Mouse (Mus musculus) CD4-positive, CD25-positive, alpha-beta regulatory T cell, adult 2 months (primary cell): ENCODE data around the gene Sf3a2.

Experiments
- DNase-seq: peaks from one replicate; pipeline ENCODE4 v3.0.0-alpha.2; 2012; ENCODE audit warnings: low read depth, low spot score

The Sf3a2 gene

DNA sequence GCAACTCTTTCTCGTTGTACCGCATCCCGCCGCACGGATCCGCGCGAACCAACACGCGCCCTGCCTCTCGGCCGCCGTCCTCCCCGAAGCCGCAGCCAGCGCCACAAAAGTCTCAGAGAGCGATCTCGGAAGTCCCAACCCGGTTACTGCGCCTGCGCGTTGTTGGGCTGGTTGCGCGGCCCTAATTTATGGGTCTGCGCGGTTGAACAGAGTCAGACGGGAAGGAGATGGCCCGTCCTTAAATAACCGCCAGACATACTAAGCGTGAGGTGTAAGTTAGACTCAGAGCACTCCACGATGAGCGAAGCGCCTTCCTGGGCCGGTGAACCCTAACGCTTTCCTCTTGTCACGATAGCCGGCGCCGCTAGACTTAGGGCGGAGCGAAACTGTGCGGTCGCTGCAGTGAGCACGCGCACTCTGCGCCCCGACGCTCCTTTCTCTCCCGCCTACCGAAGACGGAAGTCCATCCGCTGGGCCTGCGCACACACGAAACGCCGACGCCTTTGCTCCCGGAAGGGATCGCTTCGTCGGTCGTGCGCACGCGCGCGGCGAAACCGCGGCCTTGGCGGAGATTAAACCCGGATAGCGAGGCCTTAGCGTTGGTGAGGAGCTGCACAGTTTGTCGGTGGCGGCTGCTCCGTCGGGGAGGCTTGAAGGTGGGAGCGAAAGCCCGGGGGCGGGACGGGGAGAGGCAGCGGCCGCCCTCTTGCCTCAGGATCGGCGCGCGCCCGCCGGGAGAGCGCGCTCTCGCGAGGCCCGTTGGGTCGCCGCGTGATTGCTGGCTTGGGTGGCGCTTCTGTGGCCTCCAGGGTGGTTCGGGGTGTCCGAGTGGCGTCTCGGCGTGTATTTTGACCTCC, at the start of gene Sf3a2, which contains the start of gene Plekhj1:
TSS of gene Sf3a2 (plus strand) at position 49 of the 857 bp plus-strand sequence.
TSS of gene Plekhj1 (minus strand) at position 477 of the 857 bp plus-strand sequence.
- DNase-seq: peak; percentile 99

DNA sequence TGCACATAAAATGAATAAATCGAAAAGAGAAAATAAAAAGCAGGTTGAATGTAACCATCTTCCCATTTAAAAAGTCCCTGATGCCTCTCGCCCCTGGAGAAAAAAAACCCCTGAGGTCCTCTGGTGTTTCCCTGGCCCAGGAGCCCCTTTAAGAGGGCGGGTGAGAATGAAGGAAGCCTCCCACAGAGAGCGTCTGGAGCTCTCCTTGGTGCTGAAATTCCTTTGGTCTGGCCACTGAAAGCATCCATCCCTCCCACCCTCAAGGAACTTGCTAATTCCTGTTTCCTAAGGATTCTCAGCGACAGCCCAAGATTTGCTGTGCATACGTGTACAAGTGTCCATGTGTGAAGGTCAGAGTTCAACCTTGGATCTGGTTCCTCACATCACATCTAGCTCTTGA, 49.4 kb upstream of the Sf3a2 start:
- DNase-seq: peak; percentile 74

DNA sequence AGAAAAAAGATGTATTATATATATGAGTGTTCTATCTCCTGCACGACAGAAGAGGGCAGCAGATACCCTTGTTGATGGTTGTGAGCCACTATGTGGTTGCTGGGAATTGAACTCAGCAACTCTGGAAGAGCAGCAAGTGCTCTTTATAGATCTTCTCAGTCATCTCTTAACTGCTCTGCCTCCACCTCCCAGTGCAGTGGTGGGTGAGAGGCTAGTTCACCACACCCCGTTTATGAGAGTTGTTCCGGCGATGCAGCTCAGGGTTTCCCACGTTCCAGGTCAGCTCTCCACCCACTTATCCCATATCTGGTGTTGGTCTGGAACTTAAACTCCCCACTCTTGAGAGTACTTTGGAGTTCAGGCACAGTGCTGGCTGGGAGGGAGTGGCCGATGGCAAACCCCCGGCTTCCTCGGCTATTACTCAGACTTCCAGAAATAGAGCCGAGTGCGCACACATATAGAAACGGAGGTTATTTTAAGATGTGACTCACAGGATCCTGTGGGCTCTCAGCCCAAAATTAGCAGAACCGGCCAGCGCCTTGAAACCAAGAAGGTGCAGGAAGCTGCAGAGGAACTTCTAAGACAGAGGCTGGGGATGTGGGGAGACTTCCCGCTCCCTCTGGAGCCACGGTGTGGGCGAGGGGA, 46.7 kb upstream of the Sf3a2 start:
- peak; percentile 78 for DNase-seq

DNA sequence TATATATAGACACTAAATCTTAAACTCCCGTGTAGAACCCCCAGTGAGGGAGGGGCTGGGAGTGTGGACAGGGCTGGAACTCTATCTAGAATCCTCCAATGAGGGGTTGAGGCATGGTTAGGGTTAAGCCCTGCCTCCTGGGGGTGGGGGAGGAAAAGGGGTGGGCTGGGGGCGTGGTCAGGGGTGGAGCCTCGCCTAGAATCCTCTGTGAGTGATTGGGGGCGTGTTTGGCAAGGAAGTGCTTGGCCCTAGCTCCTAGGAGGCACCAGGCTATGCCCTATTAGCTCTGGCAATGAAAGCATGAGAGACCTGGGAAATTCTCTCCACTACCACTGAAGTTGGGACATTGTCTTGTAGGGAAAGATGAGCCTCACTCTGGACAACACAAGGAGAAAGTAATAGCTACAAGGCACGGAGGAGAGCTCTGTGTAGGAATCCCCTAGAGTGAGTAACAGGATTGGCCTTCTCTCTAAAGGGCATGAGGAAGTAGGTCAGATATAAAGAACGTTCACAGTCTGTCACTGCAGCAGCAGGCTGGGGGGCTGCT, 45.8 kb upstream of the Sf3a2 start:
- peak; percentile 84 for DNase-seq

DNA sequence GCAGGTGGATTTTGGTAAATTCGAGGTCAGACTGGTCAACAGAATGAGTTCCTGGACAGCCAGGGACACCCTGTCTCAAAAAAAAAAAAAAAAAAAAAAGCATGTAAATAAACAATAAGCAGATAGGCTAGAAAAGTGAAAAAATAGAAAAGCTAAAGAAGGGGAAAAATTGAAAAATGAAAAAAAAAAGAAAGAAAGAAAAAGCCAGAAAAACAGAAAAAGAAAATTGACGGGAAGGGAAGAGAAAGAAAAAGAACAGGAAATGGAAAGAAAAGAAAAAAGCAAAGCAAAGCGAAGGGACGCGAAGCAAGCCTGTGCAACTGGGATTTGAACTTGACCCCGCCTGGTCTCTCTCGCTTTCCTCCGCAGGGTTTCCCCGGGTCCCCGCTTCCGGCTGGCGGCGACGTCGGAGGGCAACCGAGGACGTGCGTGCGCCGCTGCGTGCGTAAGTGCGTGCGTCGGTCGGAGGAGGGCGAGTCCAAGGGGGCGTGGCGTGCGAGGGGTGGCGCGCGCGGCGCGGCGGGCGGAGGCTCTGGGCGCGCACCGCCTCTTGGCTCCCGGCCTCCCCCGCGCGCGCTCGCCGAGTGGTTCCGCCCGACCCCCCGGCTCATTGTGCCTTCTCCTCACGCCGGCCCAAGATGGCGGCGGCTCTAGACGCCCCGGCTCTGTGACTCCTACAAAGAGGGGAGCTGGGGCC, 43.3 kb upstream of the Sf3a2 start, which contains the start of gene Dot1l:
TSS of gene Dot1l (plus strand) at position 613 of the 697 bp plus-strand sequence.
- peak; percentile 100 for DNase-seq

DNA sequence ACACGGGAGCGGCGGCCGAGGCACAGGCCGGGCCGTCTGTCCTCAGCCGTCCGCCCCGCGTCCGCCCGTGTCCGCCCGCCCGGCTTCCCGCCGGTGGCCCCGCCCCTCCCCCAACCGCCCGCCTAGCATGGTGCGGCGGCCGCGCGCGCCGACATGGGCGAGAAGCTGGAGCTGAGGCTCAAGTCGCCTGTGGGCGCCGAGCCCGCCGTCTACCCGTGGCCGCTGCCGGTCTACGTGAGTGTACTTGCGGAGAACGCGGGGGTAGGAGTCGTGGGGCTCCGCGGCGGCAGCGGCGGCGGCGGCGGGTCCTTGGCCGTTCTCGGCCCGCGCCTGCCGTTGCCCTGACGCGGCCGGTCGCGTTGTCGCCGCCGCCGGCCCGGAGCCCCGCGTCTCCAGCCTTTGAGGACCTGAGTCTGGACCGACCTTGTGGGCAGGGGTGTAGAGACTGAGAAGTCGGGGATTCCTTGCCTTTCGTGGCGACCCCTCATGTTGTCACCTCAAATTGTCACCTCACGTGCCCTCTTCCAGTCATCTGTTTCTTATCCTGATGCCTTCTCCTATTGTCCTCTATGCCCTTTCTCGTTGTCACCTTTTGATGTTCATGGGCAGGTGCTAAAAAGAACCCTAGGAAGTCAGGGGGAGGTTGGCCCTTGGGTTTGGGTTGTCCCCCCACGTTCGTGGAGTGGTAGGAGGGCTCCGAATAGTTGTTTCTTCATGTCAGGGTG, 42.5 kb upstream of the Sf3a2 start:
- DNase-seq: no peak

DNA sequence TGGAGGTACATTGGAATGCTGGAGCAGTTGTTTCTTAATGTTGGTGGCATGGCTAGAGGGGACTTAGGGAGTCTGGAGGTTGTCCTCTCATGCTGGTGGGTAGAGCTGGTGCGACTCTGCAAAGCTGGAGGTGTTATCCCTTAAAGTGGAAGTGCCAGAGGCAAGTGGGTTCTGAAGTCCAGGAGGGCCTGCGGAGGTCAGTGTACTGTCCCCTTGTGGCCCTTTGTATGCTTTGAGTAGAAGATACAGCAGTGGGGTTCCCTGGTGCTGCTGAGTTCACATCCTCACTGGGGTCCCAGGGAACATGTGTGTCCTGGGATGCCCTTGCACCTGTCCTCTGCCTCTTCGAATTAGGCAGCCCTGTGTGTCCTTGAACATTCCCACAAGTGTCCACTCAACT, 41.9 kb upstream of the Sf3a2 start:
- DNase-seq: no peak

DNA sequence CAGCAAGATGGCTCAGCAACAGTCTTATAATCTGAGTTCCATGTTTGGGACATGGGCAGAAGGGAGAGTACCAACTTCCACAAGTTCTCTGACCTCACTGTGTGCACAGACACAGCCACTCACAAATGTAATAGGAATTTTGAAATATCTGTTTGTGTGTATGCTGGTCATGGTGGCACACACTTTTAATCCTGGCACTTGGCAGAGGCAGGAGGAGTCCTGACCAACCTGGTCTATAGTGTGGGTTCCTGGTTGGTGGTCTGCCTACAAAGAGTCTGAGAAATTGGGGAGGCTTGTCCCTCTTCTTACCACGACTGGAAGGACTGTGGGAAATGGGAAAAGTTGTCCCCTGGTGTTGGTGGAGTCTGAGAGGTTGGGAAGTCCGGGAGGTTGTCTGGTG, 41.5 kb upstream of the Sf3a2 start:
- no peak for DNase-seq

DNA sequence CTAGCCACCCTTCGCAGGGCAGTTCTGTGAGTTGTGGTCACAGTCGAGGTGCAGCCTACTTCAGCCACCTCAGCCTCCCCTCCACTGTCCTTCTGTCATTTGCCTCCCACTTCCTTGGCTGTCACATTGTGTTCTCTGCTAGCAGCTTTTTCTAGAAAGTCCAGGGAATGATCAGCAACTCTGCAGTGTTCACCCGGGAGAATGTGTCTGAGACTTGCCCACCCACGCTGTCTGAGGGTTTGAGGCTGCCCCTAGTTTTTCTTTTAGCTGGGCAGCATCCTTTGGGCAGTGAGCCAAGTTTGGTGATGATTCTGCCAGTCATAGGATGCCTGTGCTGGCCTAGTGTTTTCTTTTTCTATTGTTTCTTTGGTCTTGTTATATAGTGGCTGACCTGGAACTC, 41.0 kb upstream of the Sf3a2 start:
- DNase-seq: peak; percentile 42

DNA sequence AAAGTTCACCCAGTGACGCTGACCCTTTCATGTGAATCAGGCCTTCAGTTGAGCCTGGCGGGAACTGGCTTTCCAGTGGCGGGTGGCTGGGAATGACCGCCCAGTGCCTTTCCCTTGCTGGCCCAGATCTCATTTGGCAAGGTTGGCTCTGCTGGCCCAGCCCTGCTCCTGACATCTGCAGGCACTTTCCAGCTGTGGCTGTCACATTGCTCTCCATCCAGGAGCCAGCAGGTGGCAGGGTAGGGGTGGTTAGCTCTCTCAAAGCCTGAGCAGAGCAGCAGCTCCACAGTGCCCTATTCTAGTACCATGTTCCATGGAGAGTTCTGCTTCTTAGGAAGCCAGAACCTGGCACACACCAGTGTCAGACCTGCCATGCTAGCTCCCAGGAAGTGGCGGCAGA, 40.3 kb upstream of the Sf3a2 start:
- DNase-seq: peak; percentile 87

DNA sequence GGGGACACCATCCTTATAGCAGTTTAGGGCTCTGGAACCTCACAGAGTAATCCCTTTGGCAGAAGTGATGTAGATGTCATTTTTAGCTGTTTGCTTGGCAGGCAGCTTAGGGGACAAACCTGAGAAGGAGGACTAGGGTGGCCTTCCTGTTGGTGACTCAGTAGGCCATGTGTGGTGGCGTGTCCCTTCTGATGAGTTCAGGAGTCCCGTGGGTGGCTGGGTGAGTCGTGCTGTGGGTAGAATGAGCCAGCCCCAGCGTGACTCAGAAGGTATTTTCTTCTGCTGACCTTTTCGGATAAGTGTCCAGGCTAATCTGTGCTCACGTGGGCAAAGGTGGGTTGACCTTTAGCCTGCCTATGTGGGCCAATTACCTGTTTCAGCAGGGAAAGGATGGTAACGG, 39.3 kb upstream of the Sf3a2 start:
- DNase-seq: peak; percentile 36

DNA sequence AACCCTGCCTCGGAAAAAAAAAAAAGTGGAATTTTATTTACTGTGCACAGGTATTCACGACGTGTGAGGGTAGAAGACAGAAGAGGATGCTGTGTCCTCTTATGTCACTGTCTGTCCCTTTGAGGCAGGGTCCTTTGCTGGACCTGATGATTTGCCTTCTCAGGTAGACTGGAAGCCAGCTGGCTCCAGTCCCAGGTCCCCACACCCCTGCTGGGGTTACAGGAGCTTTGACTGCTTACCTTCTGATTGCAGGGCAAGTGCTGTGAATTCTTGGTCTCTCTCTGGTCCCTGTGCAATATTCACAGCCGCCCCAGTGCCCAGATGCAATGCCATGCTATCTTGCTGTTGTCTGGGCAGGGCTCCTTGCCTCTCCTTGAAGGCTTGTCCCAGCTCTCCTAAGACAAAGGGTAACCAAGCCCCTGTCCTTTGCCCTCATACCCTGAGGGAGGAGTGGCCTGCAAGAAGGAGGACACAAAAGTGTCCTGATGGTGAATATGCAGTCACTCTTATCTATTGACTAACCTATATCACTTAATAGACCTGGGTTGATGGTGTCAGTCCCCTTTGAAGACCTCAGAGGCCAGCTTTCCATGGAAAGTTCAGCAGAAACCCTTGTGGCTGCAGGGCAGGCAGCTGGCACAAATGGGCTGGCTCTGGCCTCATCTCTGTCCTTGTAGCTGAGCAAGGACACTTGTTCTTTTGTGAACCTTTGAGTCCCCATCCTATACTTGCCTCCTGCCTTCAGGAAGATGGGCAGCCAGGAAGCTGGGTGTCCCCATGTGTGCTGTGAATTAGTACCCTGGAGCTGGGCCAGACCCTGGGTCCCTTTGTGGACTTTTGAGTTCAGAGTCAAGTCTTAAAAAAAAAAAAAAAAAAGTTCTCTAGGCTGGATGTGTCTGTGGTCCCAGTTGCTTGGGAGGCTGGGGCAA, 37.1 kb upstream of the Sf3a2 start:
- DNase-seq: no peak

DNA sequence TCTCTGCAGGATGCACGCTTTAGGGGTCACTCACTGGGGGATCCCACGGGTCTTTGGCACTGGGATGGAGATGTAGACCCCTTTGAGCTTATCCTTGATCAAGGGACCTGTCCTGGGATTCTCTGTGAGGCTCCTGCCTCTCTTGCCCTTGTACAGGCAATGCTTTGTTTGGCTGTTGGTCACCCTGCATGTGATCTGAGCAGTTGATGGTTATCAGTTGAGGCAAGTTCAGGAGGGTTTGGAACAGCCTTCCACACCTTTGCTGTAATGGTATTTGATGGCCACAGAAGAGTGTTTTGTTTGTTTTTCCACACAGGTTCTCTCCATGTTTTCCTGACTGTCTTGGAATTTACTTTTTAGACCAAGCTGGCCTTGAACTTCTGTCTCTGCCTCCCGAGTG, 36.2 kb upstream of the Sf3a2 start:
- DNase-seq: no peak

DNA sequence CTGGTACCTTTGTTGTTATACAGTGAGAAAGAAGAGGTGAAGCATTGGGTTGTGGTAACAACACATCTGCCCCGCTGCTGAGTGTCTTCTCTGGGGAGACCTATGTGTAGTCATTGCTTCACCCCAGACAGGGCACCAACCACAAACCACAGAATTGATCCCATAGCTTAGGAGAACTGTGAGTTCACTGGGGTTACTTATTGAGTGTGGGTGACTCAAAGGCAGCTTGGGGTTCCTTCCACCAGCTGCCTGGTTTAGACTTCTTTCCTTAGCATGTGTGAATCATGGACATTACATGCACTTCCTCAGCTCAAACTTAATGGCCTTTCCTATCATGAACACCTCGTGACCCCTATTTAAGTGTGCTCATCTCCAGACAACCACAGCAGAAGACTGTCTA, 34.5 kb upstream of the Sf3a2 start:
- peak; percentile 40 for DNase-seq

DNA sequence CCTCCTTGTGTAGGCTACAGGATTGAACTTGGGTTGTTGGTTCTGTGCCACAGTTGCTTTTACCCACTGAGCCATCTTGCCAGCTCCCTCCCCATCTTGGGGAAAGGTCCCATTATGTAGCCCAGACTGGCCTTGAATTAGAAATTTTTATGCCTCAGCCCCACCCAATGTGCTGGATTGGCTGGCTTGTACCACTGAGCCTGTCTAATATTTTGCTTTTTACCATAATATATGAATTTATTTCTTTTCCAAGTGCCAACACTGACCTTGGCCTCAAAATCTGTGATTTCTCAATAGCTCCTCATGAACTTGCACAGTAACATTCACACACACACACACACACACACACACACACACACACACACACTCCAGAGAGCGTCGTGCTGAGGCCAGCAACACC, 32.3 kb upstream of the Sf3a2 start:
- no peak for DNase-seq

DNA sequence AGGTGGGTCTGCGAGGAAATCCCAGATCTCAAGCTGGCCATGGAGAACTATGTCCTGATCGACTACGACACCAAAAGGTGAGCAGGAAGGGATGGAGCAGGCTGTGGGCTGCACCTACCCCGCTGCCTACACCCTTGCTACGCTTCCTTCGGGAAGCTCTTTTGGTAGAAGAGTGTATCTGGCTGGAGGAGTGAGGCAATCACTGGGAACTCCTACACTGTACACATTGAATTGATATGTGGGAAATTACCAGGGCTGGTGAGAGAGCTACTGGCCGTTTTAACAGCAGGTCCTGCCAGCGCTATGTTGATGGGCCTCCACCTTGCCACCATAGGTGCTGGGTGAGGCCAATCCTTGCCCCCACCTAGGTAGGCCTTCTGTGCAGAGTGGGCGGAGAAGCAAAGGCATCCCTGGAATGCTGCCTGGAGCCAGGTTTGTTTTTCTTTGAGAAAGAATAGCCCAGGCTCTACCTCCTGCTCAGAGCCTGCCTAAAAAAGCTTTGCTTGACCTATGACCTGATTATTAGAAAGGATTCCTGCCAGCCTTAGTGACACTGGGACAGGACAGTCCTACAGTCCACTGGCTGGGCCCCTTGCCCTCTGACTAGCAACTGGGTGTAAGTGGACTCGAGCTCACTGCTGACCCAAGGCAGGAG, 31.7 kb upstream of the Sf3a2 start:
- DNase-seq: no peak

DNA sequence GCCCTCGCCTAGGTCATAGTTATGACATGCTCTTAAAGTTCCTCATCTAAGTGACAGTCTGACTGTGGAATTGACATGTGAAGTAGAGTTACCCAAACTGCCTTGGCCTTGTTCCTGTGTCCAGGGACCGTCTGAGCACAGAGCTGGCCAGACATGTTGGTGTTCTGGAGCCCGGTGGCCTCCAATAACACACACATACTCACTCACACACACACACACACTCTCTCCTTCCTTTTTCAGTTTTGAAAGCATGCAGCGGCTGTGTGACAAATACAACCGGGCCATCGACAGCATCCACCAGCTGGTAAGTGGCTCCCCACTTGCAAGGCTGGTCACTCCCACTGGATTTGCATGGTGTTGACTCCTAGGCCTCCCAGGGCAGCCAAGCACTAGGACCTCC, 29.6 kb upstream of the Sf3a2 start:
- DNase-seq: no peak

DNA sequence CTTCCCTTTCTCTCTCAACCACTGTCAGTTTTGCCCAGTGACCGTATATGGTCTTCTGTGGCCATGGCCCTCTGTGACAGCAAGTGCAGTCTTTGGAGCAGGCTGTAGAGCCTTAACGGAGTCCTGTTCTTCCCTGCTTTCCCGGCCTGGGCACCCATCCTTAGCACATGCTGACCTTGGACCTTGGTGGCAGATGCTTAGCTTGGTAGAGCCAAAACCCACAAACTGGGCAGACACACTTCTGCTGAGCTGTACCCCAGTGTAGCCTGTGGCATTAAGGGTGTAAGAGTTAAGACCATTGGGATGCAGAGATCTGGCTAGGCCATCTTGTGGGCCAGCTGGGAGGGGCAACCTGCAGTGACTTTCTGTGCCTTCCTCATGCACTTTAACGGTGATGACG, 24.2 kb upstream of the Sf3a2 start:
- DNase-seq: no peak

DNA sequence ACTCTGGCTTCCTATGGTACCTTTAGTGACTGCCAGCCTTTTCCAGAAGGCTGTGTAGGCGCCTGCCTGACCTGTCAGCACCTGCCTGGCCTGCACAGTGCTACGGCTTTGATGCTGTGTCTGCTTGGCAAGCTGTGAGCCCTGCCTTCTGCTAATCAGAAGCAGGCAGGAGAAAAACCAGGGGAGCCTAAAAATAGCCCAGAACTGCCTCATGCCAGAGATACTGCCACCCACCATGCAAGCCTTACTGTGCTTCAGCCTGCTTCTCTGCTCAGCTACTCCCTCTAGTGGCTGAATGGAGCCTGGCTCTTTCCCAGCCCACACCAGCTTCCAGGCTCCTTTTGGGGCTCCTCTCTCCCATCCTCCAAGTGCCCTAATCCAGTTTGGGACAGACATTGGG, 23.4 kb upstream of the Sf3a2 start:
- DNase-seq: peak; percentile 81

DNA sequence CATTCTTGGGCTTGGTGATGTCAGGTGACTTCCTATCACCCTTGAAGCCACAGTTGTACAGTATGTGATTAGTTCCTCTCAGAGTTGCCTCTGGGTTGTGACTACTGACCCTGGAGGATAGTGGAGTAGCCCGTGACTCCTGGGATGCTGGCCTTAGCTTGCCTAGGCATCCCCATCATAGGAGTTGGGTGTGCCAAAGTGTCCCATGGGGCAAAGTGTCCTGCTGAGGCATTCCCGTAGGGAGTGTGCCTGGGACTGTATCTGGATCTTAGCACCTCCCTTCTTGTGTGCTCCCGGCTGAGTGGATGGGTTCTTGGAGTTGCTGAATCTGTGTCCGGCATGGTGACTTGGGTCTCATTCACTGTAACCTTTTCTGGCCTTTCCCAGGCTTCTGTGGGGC, 23.0 kb upstream of the Sf3a2 start:
- DNase-seq: no peak
